Mouse (Mus musculus) olfactory bulb, adult 2 months (tissue): ENCODE results near the gene Fam193b. TPM values are rescaled to one million over a fixed set of nuclear protein-coding genes. Genes with fewer than 3 reads are reported as not detected.

Experiments
- H3K27ac ChIP-seq: fragments of 200-500 bp; 2 replicates; pipeline ENCODE4 v1.5.1; 2012; ENCODE audit warnings: low read depth, low read length; ENCODE audit not compliant: insufficient read depth
- H3K4me1 ChIP-seq: fragments of 200-500 bp; 2 replicates; pipeline ENCODE4 v1.6.1; 2012; ENCODE audit warnings: low read length; ENCODE audit not compliant: control insufficient read depth, insufficient read depth
- H3K4me3 ChIP-seq: fragments of 200-500 bp; 2 replicates; pipeline ENCODE4 v1.5.1; 2012; ENCODE audit warnings: mild to moderate bottlenecking, low read depth, low read length, moderate library complexity; ENCODE audit not compliant: insufficient read depth
- CTCF ChIP-seq: fragments of 200-500 bp; IDR thresholded peaks from 2 replicates; pipeline ENCODE4 v1.5.1; 2012; ENCODE audit warnings: low read depth, mild to moderate bottlenecking, low read length, moderate library complexity; ENCODE audit not compliant: insufficient read depth
- POLR2A ChIP-seq: fragments of 200-500 bp; IDR thresholded peaks from 2 replicates; pipeline ENCODE4 v1.6.1; 2012; ENCODE audit warnings: mild to moderate bottlenecking, low read depth, low read length, moderate library complexity; ENCODE audit not compliant: insufficient read depth
- WGBS: fragments of 180-500 bp; shearing (Covaris S2); methylation state at CpG from one replicate; pipeline ENCODE4 v1.1.7; 2018; 5-methylcytosine and 5-hydroxymethylcytosine counted together
- polyA plus RNA-seq: library from polyadenylated mRNA; stranded (reverse); fragments of >200 nt; gene quantifications from 2 replicates; pipeline ENCODE4 v1.2.4, GENCODE M21; 2012; ENCODE audit warnings: low replicate concordance; ENCODE audit not compliant: missing spikeins, insufficient read depth, insufficient read length

The Fam193b gene
- polyA plus RNA-seq, 1 experiment: 63.4 TPM

GRCm38 (mm10) chr13:55510668-55511491 is 60.0 kb downstream of the Fam193b start:
- no peak overlapping the region for H3K27ac ChIP-seq
- TF ChIP-seq CTCF: no peak
- no peak for TF ChIP-seq POLR2A
- H3K4me1 ChIP-seq: peaks cover 38% of the 10 kb centered on the region
- WGBS: 27% methylated on average over 6 of the region's 6 CpGs
- H3K4me3 ChIP-seq: no peak overlapping the region

- Histone ChIP-seq H3K4me1 (peaks cover 38% of the 10 kb centered on the region), H3K27ac (no peak overlapping the region), H3K4me3 (no peak overlapping the region)
- WGBS: 43% methylated on average over 3 of the region's 3 CpGs
- TF ChIP-seq POLR2A (no peak), CTCF (no peak)
Measured at GRCm38 (mm10) chr13:55510332-55510667, 60.6 kb downstream of the Fam193b start.

- no peak overlapping the region for H3K4me3 ChIP-seq
- H3K27ac ChIP-seq: no peak overlapping the region
- H3K4me1 ChIP-seq: peaks cover 35% of the 10 kb centered on the region
- 93% methylated on average over 10 of the region's 10 CpGs for WGBS
- no peak for TF ChIP-seq CTCF
- TF ChIP-seq POLR2A: no peak
Measured at GRCm38 (mm10) chr13:55508531-55508930, 62.4 kb downstream of the Fam193b start.

GRCm38 (mm10) chr13:55507877-55508276 is 63.0 kb downstream of the Fam193b start:
- WGBS: 65% methylated on average over 11 of the region's 11 CpGs
- TF ChIP-seq CTCF: no peak
- TF ChIP-seq POLR2A: no peak
- no peak overlapping the region for H3K4me3 ChIP-seq

GRCm38 (mm10) chr13:55506697-55507096 is 64.2 kb downstream of the Fam193b start:
- H3K27ac ChIP-seq: no peak overlapping the region
- no peak for TF ChIP-seq CTCF
- no peak for TF ChIP-seq POLR2A
- WGBS: 45% methylated on average over 10 of the region's 10 CpGs
- no peak overlapping the region for H3K4me3 ChIP-seq
- H3K4me1 ChIP-seq: peaks cover 25% of the 10 kb centered on the region

More at GRCm38 (mm10) chr13:55507877-55508276, 63.0 kb downstream of the Fam193b start:
- peaks cover 35% of the 10 kb centered on the region for H3K4me1 ChIP-seq
- no peak overlapping the region for H3K27ac ChIP-seq

GRCm38 (mm10) chr13:55505810-55506209 is 65.1 kb downstream of the Fam193b start:
- Histone ChIP-seq H3K4me3 (no peak overlapping the region), H3K27ac (no peak overlapping the region), H3K4me1 (peaks cover 17% of the 10 kb centered on the region)
- TF ChIP-seq POLR2A (no peak), CTCF (no peak)
- 87% methylated on average over 9 of the region's 9 CpGs for WGBS

- no peak overlapping the region for H3K27ac ChIP-seq
- H3K4me3 ChIP-seq: no peak overlapping the region
- H3K4me1 ChIP-seq: peaks cover 11% of the 10 kb centered on the region
- no peak for TF ChIP-seq POLR2A
- TF ChIP-seq CTCF: no peak
- WGBS: 82% methylated on average over 5 of the region's 5 CpGs
Measured at GRCm38 (mm10) chr13:55504390-55504789, 66.5 kb downstream of the Fam193b start.

- H3K27ac ChIP-seq: no peak overlapping the region
- H3K4me1 ChIP-seq: peaks cover 10% of the 10 kb centered on the region; the same call in 1 of the 2 replicates
- TF ChIP-seq POLR2A (no peak), CTCF (no peak)
- WGBS: 55% methylated on average over 8 of the region's 8 CpGs
- no peak overlapping the region for H3K4me3 ChIP-seq
Measured at GRCm38 (mm10) chr13:55502405-55502804, 68.5 kb downstream of the Fam193b start.

- Histone ChIP-seq H3K4me1 (peaks cover 7% of the 10 kb centered on the region; the same call in 1 of the 2 replicates), H3K4me3 (no peak overlapping the region), H3K27ac (no peak overlapping the region)
- WGBS: 86% methylated on average over 10 of the region's 10 CpGs
- TF ChIP-seq CTCF (no peak), POLR2A (no peak)
Measured at GRCm38 (mm10) chr13:55500575-55500974, 70.3 kb downstream of the Fam193b start.

GRCm38 (mm10) chr13:55498906-55499305 is 72.0 kb downstream of the Fam193b start:
- 65% methylated on average over 11 of the region's 11 CpGs for WGBS
- TF ChIP-seq POLR2A (no peak), CTCF (no peak)
- Histone ChIP-seq H3K27ac (no peak overlapping the region), H3K4me3 (no peak overlapping the region), H3K4me1 (peaks cover 17% of the 10 kb centered on the region)
